Mouse (Mus musculus) liver, embryonic 14.5 days (tissue): ENCODE data around the gene Muc1. TPM values are rescaled to one million over a fixed set of nuclear protein-coding genes. Genes with fewer than 3 reads are reported as not detected.
A peak's percentile ranks its signal among the peaks of the same experiment; 100 is the strongest.

Experiments
- ATAC-seq: fragments of 200-750 bp; cut with Nextera tagmentation; 2 replicates; pipeline ENCODE4 v1.8.0; 2017; ENCODE audit warnings: moderate number of reproducible peaks, mild to moderate bottlenecking, moderate library complexity; ENCODE audit not compliant: insufficient read depth
- DNase-seq, 3 experiments: peaks; one replicate each; pipeline ENCODE4 v3.0.0-alpha.2; 2012 to 2013; ENCODE audit warnings: low read depth in 3 of 3, low spot score in 3 of 3
- H3K27ac ChIP-seq: fragments of 300-500 bp; sonication (generic); 2 replicates; pipeline ENCODE4 v1.5.1; 2014; ENCODE audit warnings: moderate library complexity, mild to moderate bottlenecking, control low read depth, inconsistent platforms
- H3K27me3 ChIP-seq: fragments of 300-500 bp; sonication (generic); 2 replicates; pipeline ENCODE4 v1.6.1; 2014; ENCODE audit warnings: mild to moderate bottlenecking, low read length, moderate library complexity; ENCODE audit not compliant: control insufficient read depth, insufficient read depth
- H3K36me3 ChIP-seq: fragments of 300-500 bp; sonication (generic); replicated peaks from 2 replicates; pipeline ENCODE4 v1.6.1; 2014; ENCODE audit warnings: low read depth; ENCODE audit not compliant: control insufficient read depth, insufficient read depth
- H3K4me1 ChIP-seq, 2 experiments: fragments of 200-500 bp in 1 of 2; fragments of 300-500 bp in 1 of 2; sonication (generic) in 1 of 2; replicated peaks; 2 replicates each; pipeline ENCODE4 v1.6.1; 2012 to 2014; ENCODE audit warnings: antibody characterized with exemption in 1 of 2, inconsistent platforms in 1 of 2, low read length in 1 of 2; ENCODE audit not compliant: control insufficient read depth in 2 of 2, insufficient read depth in 2 of 2
- H3K4me2 ChIP-seq: fragments of 300-500 bp; sonication (generic); 2 replicates; pipeline ENCODE4 v1.6.1; 2014; ENCODE audit warnings: low read depth, mild to moderate bottlenecking, control low read depth, moderate library complexity
- H3K4me3 ChIP-seq, 2 experiments: fragments of 200-500 bp in 1 of 2; fragments of 300-500 bp in 1 of 2; sonication (generic) in 1 of 2; 2 replicates each; pipeline ENCODE4 v1.5.1; 2012 to 2014; ENCODE audit warnings: low read depth in 2 of 2, low read length in 2 of 2, mild to moderate bottlenecking in 2 of 2, control low read depth in 1 of 2, inconsistent platforms in 1 of 2, moderate library complexity in 1 of 2; ENCODE audit not compliant: insufficient read depth in 1 of 2
- H3K9ac ChIP-seq: fragments of 300-500 bp; sonication (generic); replicated peaks from 2 replicates; pipeline ENCODE4 v1.6.1; 2014; ENCODE audit warnings: mild to moderate bottlenecking, control low read depth, moderate library complexity
- H3K9me3 ChIP-seq: fragments of 300-500 bp; sonication (generic); 2 replicates; pipeline ENCODE4 v1.6.1; 2016; ENCODE audit warnings: low read length, mixed read lengths; ENCODE audit not compliant: control insufficient read depth
- CTCF ChIP-seq: IDR thresholded peaks from 2 replicates; pipeline ENCODE4 v1.5.1; 2016; ENCODE audit warnings: antibody characterized with exemption, low read depth, control low read depth
- EP300 ChIP-seq: IDR thresholded peaks from 2 replicates; pipeline ENCODE4 v1.6.1; 2016; ENCODE audit warnings: antibody characterized with exemption, low read depth
- WGBS: fragments of 180-500 bp; shearing (Covaris S2); extraction: QIAGEN DNeasy Blood & Tissue Kit; methylation state at CpG from one replicate; pipeline ENCODE4 v1.1.7; 2014; ENCODE audit not compliant: insufficient replicate concordance; 5-methylcytosine and 5-hydroxymethylcytosine counted together
- polyA plus RNA-seq, 2 experiments: library from polyadenylated mRNA; depleted of rRNA in 1 of 2; stranded (reverse) in 1 of 2; unstranded in 1 of 2; fragments of >200 nt; fragmentation: Nextera tagmentation in 1 of 2; extraction: Ambion mirVana in 1 of 2; gene quantifications; 2 replicates each; pipeline versions ENCODE4 v1.2.1 to v1.2.3; 2012 to 2014

The Muc1 gene
- polyA plus RNA-seq, 2 experiments, result 0.08 to 0.18 TPM

GRCm38 (mm10) chr3:89193351-89193750 lies 35.5 kb upstream of the Muc1 start:
- H3K27me3 ChIP-seq, result no peaks in the 10 kb centered on the region
- TF ChIP-seq EP300 (no peak), CTCF (peak; percentile 17; the same call in 1 of the 2 replicates)
- no peaks in the 10 kb centered on the region for H3K36me3 ChIP-seq
- H3K4me3 ChIP-seq, result no peak overlapping the region
- H3K9ac ChIP-seq, result no peak overlapping the region
- DNase-seq, result no peak
- 21% methylated on average over 1 of the region's 1 CpGs for WGBS
- no peak overlapping the region for H3K27ac ChIP-seq
- H3K9me3 ChIP-seq, result no peaks in the 10 kb centered on the region
- no peak for ATAC-seq
- peaks cover 6 to 13% of the 10 kb centered on the region in 2 experiments for H3K4me1 ChIP-seq
- no peak overlapping the region for H3K4me2 ChIP-seq

- Histone ChIP-seq H3K4me3 (no peak overlapping the region), H3K36me3 (no peaks in the 10 kb centered on the region), H3K9ac (no peak overlapping the region), H3K9me3 (no peaks in the 10 kb centered on the region), H3K4me1 (peaks cover 6 to 13% of the 10 kb centered on the region in 2 experiments), H3K27me3 (no peaks in the 10 kb centered on the region), H3K27ac (no peak overlapping the region), H3K4me2 (no peak overlapping the region)
- WGBS, result 62% methylated on average over 2 of the region's 2 CpGs
- TF ChIP-seq CTCF (peak; percentile 43), EP300 (no peak)
- ATAC-seq (no peak), DNase-seq (no peak)
These were observed 35.0 kb upstream of the Muc1 start for GRCm38 (mm10) chr3:89193853-89194252.

GRCm38 (mm10) chr3:89195979-89196877 lies 32.6 kb upstream of the Muc1 start:
- H3K36me3 ChIP-seq, result no peaks in the 10 kb centered on the region
- H3K4me3 ChIP-seq, result peak overlapping the region; percentile 48 to 88
- H3K9me3 ChIP-seq, result no peaks in the 10 kb centered on the region
- H3K4me1 ChIP-seq, result peaks cover 6 to 13% of the 10 kb centered on the region in 2 experiments
- 7% methylated on average over 33 of the region's 33 CpGs for WGBS
- peak; percentile 75 to 83 (median 76) for DNase-seq
- TF ChIP-seq EP300 (no peak), CTCF (peak; percentile 57)
- H3K27me3 ChIP-seq, result no peaks in the 10 kb centered on the region
- peak overlapping the region; percentile 38 for H3K9ac ChIP-seq
- no peak overlapping the region for H3K27ac ChIP-seq
- peak; percentile 95 for ATAC-seq
- H3K4me2 ChIP-seq, result peak overlapping the region; percentile 76

- Histone ChIP-seq H3K9ac (no peak overlapping the region), H3K27ac (no peak overlapping the region), H3K27me3 (no peaks in the 10 kb centered on the region), H3K4me1 (peaks cover 6 to 18% of the 10 kb centered on the region in 2 experiments), H3K9me3 (no peaks in the 10 kb centered on the region), H3K4me2 (no peak overlapping the region), H3K4me3 (no peak overlapping the region), H3K36me3 (no peaks in the 10 kb centered on the region)
- DNase-seq (no peak), ATAC-seq (no peak)
- no peak for TF ChIP-seq EP300
- TF ChIP-seq CTCF, result no peak
- 43% methylated on average over 3 of the region's 3 CpGs for WGBS
These were observed 29.0 kb upstream of the Muc1 start for GRCm38 (mm10) chr3:89199839-89200238.
